Mouse (Mus musculus) olfactory bulb, adult 2 months (tissue): ENCODE data around the gene Gm10563.

Source experiments
- CTCF ChIP-seq: fragments of 200-500 bp; IDR thresholded peaks from 2 replicates; pipeline ENCODE4 v1.5.1; 2012; ENCODE audit warnings: low read depth, mild to moderate bottlenecking, low read length, moderate library complexity; ENCODE audit not compliant: insufficient read depth
- POLR2A ChIP-seq: fragments of 200-500 bp; IDR thresholded peaks from 2 replicates; pipeline ENCODE4 v1.6.1; 2012; ENCODE audit warnings: mild to moderate bottlenecking, low read depth, low read length, moderate library complexity; ENCODE audit not compliant: insufficient read depth

DNA sequence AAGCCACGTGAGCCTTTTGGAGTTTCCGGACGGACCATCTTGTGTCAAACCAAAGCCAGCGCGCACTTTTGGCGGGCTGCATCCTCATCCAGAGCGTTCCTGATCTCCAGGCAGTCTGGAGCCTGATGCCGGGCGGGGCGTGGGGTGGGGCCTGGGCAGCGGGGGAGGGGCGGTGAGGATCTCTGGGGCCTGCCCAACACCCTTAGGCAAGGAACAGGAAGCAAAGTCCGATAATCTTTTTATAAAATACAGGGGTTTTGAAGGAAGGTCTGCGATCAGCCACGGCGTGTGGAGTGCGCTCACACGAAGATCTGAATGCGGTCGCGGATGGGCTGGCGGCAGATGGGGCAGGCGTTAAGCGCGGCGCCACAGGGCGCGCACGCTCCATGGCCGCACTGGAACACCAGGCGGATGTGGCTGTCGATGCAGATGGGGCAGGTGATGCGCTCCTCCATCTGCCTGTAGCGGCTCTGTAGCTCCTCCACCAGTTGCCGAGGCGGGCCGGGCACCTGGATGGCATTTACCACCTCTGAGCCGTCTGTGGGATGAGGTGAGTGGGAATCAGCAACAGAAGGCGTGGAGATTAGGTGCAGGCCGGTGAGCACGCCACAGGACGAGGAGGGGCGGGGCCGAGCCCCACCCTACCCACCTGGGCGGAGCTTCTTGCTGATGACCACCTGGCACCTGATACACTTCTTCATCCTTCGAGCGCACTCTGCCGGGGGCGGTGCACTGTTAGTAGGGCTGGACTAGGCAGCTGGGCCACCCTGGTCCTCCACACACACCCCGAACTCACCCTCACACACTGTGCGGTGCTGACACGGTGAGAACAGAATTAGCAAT is 9.5 kb upstream of the Gm10563 start:
- TF ChIP-seq CTCF (no peak), POLR2A (no peak)
